Mouse (Mus musculus): ENCODE results near the gene Dlgap4.

DNA sequence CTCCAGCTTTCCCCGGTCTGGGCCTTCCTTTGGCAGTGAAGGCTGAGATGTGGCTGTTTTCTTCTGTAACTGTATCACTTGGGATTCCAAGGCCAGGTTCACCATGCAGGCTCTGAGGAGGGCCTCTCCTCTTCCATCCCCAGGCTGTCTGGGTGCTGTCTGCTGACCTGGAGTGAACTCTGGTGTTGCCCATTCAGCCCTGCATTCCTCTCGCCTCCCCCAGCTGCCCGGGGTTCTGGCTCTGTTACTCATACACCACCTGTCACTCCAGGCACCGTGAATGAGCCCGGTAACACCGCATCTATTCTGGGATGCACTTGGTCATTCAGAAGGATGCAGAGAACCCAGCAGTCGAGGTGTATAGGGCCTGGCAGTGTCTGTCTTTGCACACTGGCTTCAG, 123.3 kb downstream of the Dlgap4 start:
- TF ChIP-seq GATA1 (IDR thresholded peaks at IDR 0.05; ENCODE audit: borderline replicate concordance, low read length) (no peak), FLI1 (IDR thresholded peaks at IDR 0.05; ENCODE audit: low read length) (no peak)
